Mouse (Mus musculus): ENCODE measurements at regions not wholly inside any gene's neighbourhood (a gene's known extent, or its start where the extent isn't known, plus 50 kb on each side); places are given as distances from the start of the nearest gene placed in this dataset.

- no peaks in the 10 kb centered on the region for H3K27me3 ChIP-seq (ENCODE audit: control insufficient read depth, insufficient read depth, low read length)
- H3K36me3 ChIP-seq (ENCODE audit: control insufficient read depth, insufficient read depth, low read length), result no peaks in the 10 kb centered on the region
- TF ChIP-seq EP300 (optimal IDR thresholded peaks at IDR 0.05), result no peak
- no peak for TF ChIP-seq CTCF (IDR thresholded peaks at IDR 0.05; ENCODE audit: low read depth)
- ATAC-seq (ENCODE audit: low FRiP score, low TSS enrichment), result no peak
- 71% methylated on average over 3 of the region's 3 CpGs for WGBS
- no peak overlapping the region for H3K27ac ChIP-seq (replicated peaks)
- no peak for DNase-seq (ENCODE audit: low spot score)
- no peak overlapping the region for H3K4me2 ChIP-seq (replicated peaks; ENCODE audit: low read depth)
- H3K4me1 ChIP-seq (replicated peaks; ENCODE audit: control insufficient read depth, insufficient read depth), result no peaks in the 10 kb centered on the region
- no peaks in the 10 kb centered on the region for H3K9me3 ChIP-seq (ENCODE audit: control insufficient read depth, low read length)
- no peak overlapping the region for H3K4me3 ChIP-seq (ENCODE audit: low read depth, low read length)
- no peak overlapping the region for H3K9ac ChIP-seq (ENCODE audit: low read length)
Measured at GRCm38 (mm10) chr7:36066725-36067124, 263.9 kb upstream of the Zfp507 start.

- Histone ChIP-seq H3K36me3 (ENCODE audit: control insufficient read depth, insufficient read depth, low read length) (no peaks in the 10 kb centered on the region), H3K4me2 (replicated peaks; ENCODE audit: low read depth) (no peak overlapping the region), H3K27me3 (ENCODE audit: control insufficient read depth, insufficient read depth, low read length) (no peaks in the 10 kb centered on the region), H3K27ac (replicated peaks) (no peak overlapping the region), H3K9me3 (ENCODE audit: control insufficient read depth, low read length) (no peaks in the 10 kb centered on the region), H3K4me1 (replicated peaks; ENCODE audit: control insufficient read depth, insufficient read depth) (no peaks in the 10 kb centered on the region), H3K4me3 (ENCODE audit: low read depth, low read length) (no peak overlapping the region), H3K9ac (ENCODE audit: low read length) (no peak overlapping the region)
- no peak for ATAC-seq (ENCODE audit: low FRiP score, low TSS enrichment)
- TF ChIP-seq CTCF (IDR thresholded peaks at IDR 0.05; ENCODE audit: low read depth) (no peak), EP300 (optimal IDR thresholded peaks at IDR 0.05) (no peak)
- 87% methylated on average over 4 of the region's 4 CpGs for WGBS
- DNase-seq (ENCODE audit: low spot score), result no peak
Measured at GRCm38 (mm10) chr7:36061679-36062078, 258.9 kb upstream of the Zfp507 start.

GRCm38 (mm10) chr7:36060426-36060825, 257.6 kb upstream of the Zfp507 start:
- Histone ChIP-seq H3K4me3 (ENCODE audit: low read depth, low read length) (no peak overlapping the region), H3K4me1 (replicated peaks; ENCODE audit: control insufficient read depth, insufficient read depth) (no peaks in the 10 kb centered on the region), H3K9ac (ENCODE audit: low read length) (no peak overlapping the region), H3K27ac (replicated peaks) (no peak overlapping the region), H3K27me3 (ENCODE audit: control insufficient read depth, insufficient read depth, low read length) (no peaks in the 10 kb centered on the region), H3K4me2 (replicated peaks; ENCODE audit: low read depth) (no peak overlapping the region), H3K9me3 (ENCODE audit: control insufficient read depth, low read length) (no peaks in the 10 kb centered on the region), H3K36me3 (ENCODE audit: control insufficient read depth, insufficient read depth, low read length) (no peaks in the 10 kb centered on the region)
- TF ChIP-seq EP300 (optimal IDR thresholded peaks at IDR 0.05), result no peak
- TF ChIP-seq CTCF (IDR thresholded peaks at IDR 0.05; ENCODE audit: low read depth), result no peak
- ATAC-seq (ENCODE audit: low FRiP score, low TSS enrichment), result no peak
- no peak for DNase-seq (ENCODE audit: low spot score)
- 76% methylated on average over 4 of the region's 4 CpGs for WGBS

- 76% methylated on average over 8 of the region's 8 CpGs for WGBS
- H3K9ac ChIP-seq (ENCODE audit: low read length), result no peak overlapping the region
- no peaks in the 10 kb centered on the region for H3K36me3 ChIP-seq (ENCODE audit: control insufficient read depth, insufficient read depth, low read length)
- peak; percentile 16 for DNase-seq (ENCODE audit: low spot score)
- H3K27me3 ChIP-seq (ENCODE audit: control insufficient read depth, insufficient read depth, low read length), result no peaks in the 10 kb centered on the region
- no peak for TF ChIP-seq EP300 (optimal IDR thresholded peaks at IDR 0.05)
- TF ChIP-seq CTCF (IDR thresholded peaks at IDR 0.05; ENCODE audit: low read depth), result no peak
- no peak overlapping the region for H3K27ac ChIP-seq (replicated peaks)
- no peak overlapping the region for H3K4me2 ChIP-seq (replicated peaks; ENCODE audit: low read depth)
- no peaks in the 10 kb centered on the region for H3K4me1 ChIP-seq (replicated peaks; ENCODE audit: control insufficient read depth, insufficient read depth)
- H3K9me3 ChIP-seq (ENCODE audit: control insufficient read depth, low read length), result no peaks in the 10 kb centered on the region
- ATAC-seq (ENCODE audit: low FRiP score, low TSS enrichment), result no peak
- H3K4me3 ChIP-seq (ENCODE audit: low read depth, low read length), result no peak overlapping the region
Measured at GRCm38 (mm10) chr7:36046053-36046452, 243.2 kb upstream of the Zfp507 start.

GRCm38 (mm10) chr7:36031881-36032280, 229.1 kb upstream of the Zfp507 start:
- Histone ChIP-seq H3K9me3 (ENCODE audit: control insufficient read depth, low read length) (no peaks in the 10 kb centered on the region), H3K9ac (ENCODE audit: low read length) (no peak overlapping the region), H3K36me3 (ENCODE audit: control insufficient read depth, insufficient read depth, low read length) (no peaks in the 10 kb centered on the region), H3K4me2 (replicated peaks; ENCODE audit: low read depth) (no peak overlapping the region), H3K4me1 (replicated peaks; ENCODE audit: control insufficient read depth, insufficient read depth) (no peaks in the 10 kb centered on the region), H3K4me3 (ENCODE audit: low read depth, low read length) (no peak overlapping the region), H3K27ac (replicated peaks) (no peak overlapping the region), H3K27me3 (ENCODE audit: control insufficient read depth, insufficient read depth, low read length) (no peaks in the 10 kb centered on the region)
- 94% methylated on average over 3 of the region's 3 CpGs for WGBS
- no peak for ATAC-seq (ENCODE audit: low FRiP score, low TSS enrichment)
- no peak for DNase-seq (ENCODE audit: low spot score)
- no peak for TF ChIP-seq EP300 (optimal IDR thresholded peaks at IDR 0.05)
- no peak for TF ChIP-seq CTCF (IDR thresholded peaks at IDR 0.05; ENCODE audit: low read depth)

GRCm38 (mm10) chr7:36023015-36023414, 220.2 kb upstream of the Zfp507 start:
- no peaks in the 10 kb centered on the region for H3K4me1 ChIP-seq (replicated peaks; ENCODE audit: control insufficient read depth, insufficient read depth)
- DNase-seq (ENCODE audit: low spot score), result no peak
- H3K27me3 ChIP-seq (ENCODE audit: control insufficient read depth, insufficient read depth, low read length), result no peaks in the 10 kb centered on the region
- H3K4me3 ChIP-seq (ENCODE audit: low read depth, low read length), result no peak overlapping the region
- no peaks in the 10 kb centered on the region for H3K9me3 ChIP-seq (ENCODE audit: control insufficient read depth, low read length)
- no peaks in the 10 kb centered on the region for H3K36me3 ChIP-seq (ENCODE audit: control insufficient read depth, insufficient read depth, low read length)
- ATAC-seq (ENCODE audit: low FRiP score, low TSS enrichment), result no peak
- no peak overlapping the region for H3K4me2 ChIP-seq (replicated peaks; ENCODE audit: low read depth)
- H3K27ac ChIP-seq (replicated peaks), result no peak overlapping the region
- WGBS, result 84% methylated on average over 10 of the region's 10 CpGs
- no peak for TF ChIP-seq EP300 (optimal IDR thresholded peaks at IDR 0.05)
- no peak for TF ChIP-seq CTCF (IDR thresholded peaks at IDR 0.05; ENCODE audit: low read depth)
- H3K9ac ChIP-seq (ENCODE audit: low read length), result no peak overlapping the region
